Mouse (Mus musculus) megakaryocyte progenitor cell, adult 5-6 weeks (primary cell): ENCODE measurements around the gene Rap1gds1. TPM values are rescaled to one million over a fixed set of nuclear protein-coding genes. Genes with fewer than 3 reads are reported as not detected.

ENCODE experiments used
- ATAC-seq: replicated peaks from 2 replicates; pipeline ENCODE4 v1.8.0; 2016; ENCODE audit warnings: mild to moderate bottlenecking, moderate TSS enrichment, inconsistent platforms; ENCODE audit not compliant: poor library complexity
- total RNA-seq, 2 experiments: library from RNA; stranded (forward) in 1 of 2; stranded (reverse) in 1 of 2; fragments of 157-497, 149-512 nt in 1 of 2; fragments of 200-1000 nt in 1 of 2; gene quantifications; 2 replicates each; pipeline versions ENCODE4 v1.2.3 to v1.2.4; 2015 to 2017

The Rap1gds1 gene
- total RNA-seq, 2 experiments from 2014 or later: 19.2 to 57.5 TPM

DNA sequence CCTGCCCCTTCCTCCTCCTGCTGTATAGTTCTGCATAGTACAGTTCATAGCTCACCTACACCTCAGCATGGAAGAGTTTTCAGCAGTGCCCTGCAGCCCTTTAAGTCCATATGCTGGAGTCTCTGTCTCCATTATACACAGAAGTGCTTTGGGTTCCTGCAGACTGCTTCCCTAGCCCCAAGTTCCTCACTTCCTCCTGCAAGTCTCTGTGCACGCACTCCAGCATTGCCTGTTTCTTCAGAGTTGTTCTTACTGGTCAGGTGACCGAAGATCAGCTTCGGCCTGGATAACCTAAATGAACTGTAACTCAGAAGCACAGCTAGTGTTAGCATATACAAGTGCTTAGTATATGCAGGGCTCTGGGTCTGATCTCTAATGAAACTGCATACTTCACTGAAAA is 12.9 kb downstream of the Rap1gds1 start:
- ATAC-seq: peak; percentile 93

DNA sequence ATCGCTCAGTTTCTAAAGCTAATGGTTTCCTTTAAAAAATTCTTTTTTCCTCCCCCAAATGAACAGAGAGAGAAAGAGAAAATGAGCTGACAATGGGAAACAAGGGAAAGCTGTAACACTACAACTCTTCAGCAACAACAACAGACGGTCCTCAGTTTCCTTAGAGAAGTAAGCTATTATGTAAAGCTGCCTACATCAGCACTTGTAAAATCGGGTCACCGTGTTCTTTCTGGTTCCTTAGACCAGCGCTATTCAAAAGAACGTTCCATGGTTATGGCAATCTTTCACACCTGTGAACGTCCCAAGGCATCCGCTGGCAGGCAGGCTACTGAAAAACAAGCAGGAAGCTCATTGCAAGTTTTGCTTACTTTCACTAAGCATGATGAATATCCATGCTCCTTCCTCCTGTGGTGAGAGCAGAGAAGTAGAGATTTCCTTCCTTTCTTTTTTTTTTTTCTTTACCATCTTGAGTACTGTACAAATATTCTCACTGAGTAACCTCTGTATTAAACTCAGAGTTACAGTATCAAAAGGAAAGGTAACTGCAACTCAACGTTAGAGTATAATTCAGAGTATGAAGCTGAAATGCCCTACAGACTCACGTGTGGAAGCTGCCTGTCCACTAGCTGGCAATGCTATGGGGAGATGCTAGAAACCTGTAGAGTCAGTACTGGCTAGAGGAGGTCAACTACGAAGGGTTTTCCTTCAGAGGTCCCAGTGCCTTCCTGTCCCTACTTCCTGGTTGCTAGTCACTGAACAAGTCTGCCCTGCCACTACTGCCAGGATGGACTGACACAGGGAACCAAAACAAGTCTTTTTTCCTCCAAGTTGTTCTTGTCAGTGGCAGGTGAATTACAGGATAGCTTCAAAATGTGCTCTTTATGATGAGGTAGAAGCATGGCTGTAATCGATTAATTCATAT is 26.0 kb downstream of the Rap1gds1 start:
- ATAC-seq: peak; percentile 20; the same call in 1 of the 2 replicates

GRCm38 (mm10) chr3:139042433-139042854 is 32.6 kb downstream of the Rap1gds1 start:
- ATAC-seq: peak; percentile 73

- ATAC-seq: peak; percentile 87
These were observed 33.1 kb downstream of the Rap1gds1 start for GRCm38 (mm10) chr3:139041921-139042320.

- ATAC-seq: no peak
These were observed 38.0 kb downstream of the Rap1gds1 start for GRCm38 (mm10) chr3:139037030-139037429.

- no peak for ATAC-seq
These were observed 41.8 kb downstream of the Rap1gds1 start for GRCm38 (mm10) chr3:139033179-139033578.

GRCm38 (mm10) chr3:139030644-139031227 is 44.3 kb downstream of the Rap1gds1 start:
- no peak for ATAC-seq

- peak; percentile 29; the same call in 1 of the 2 replicates for ATAC-seq
These were observed 49.9 kb downstream of the Rap1gds1 start for GRCm38 (mm10) chr3:139025077-139025476.

DNA sequence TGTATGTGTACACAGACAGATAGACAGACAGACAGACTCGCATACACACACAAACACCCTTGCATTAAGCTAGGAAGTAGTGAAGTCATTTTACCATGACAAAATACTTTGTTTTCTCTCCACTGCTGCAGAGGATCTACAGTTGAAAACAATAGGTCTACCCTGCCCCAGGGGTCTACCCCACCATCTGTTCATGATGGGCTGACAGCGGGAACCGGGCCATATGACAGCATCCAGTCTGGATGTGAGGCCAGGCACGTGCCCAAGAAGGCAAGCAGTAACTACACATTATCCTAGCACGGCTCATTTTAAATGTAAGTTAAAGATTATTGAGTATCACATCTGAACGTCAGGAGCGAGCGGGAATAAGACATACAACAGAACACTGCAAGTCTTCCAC is 51.4 kb downstream of the Rap1gds1 start:
- ATAC-seq: no peak

DNA sequence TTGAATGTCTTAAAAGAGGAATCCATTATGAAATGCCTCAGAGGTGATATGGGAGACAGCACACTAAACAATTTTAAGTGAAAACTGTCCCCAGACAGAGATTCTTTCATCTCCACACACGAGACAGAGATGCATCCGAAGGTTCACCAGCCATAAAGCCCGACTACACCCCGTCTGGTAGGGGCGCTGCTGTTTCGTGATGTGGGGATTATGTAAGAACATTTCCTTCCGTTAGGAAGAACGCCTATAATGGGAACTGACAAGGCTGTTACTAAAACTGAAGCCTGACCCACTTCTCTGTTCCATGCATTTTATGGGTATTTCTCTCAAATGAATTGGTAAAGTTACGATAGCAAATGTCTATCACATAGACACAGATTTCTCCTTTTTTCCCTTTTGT is 62.6 kb downstream of the Rap1gds1 start:
- peak; percentile 95 for ATAC-seq

- ATAC-seq: no peak
These were observed 69.3 kb downstream of the Rap1gds1 start for GRCm38 (mm10) chr3:139005669-139006068.

DNA sequence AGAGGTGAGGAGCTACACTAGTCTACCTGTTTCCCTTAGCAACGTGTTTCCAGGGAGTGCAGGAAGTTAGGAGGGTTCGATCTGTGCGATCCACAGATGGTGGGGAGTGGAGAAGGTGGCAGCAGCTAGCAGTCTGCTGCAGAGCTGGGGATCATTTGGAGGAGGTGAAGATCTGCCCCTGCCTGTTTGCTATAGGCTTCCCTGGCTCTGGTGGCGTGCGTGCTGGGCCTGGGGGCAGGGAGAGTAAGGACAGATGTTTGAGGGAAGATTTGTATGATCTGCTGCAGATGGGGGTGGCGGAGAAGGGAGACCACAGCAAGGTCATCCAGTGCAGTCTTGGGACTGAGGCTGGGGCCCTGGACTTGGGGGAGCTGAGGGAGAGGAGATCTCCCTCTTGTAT is 72.2 kb downstream of the Rap1gds1 start:
- ATAC-seq: no peak

DNA sequence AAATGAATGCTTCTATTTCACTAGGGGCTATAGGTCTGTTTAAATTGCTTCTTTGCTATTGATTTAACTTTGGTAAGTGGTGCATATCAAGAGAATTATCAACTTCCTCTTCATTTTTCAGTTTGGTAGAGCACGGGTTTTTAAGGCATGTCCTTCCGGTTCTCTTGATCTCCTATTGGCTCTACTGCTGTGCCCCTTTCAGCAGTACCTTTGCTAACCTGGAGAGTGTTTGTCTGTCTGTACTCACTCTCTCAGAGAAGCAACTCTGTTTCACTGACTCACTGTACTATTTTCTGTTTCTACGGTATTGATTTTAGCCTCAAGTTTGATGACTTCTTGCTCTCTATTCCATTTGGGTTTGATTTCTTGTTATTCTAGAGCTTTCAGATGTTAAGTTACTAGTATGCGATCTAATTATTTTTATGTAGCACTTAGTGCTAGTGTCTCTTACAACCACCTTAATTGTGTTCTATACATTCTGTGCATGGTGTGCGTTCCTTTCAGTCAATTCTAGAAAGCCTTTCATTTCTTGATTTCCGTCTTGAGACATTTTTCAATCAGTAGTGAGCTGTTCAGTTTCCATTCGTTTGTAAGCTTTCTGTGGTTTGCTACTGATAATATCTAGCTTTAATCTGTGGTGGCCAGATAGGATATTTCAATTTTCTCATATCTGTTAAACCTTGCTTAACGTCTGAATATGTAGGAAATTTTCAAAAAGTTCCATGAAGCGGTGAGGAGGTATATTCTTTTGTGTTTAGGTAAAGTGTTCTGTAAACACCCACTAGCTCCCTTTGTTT is 74.7 kb downstream of the Rap1gds1 start:
- ATAC-seq: no peak

DNA sequence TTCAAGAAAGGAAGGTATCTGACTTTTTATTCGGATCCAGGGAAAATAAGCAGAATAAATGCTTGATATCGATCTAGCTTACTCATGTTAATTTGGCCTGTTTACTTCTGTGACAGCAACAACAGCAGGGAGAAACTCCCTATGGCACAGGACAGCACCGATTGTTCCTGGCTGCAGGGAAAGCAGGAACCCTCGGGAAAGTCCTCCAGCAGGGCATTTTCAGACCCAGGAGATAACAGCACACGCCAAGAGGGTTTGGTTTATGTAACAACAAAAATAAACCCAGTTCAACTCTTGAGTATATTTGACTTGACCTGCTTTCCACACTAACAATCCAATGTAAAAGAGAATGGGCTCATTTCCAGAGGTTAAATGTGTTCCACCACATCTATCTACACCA is 81.5 kb downstream of the Rap1gds1 start:
- ATAC-seq: no peak

DNA sequence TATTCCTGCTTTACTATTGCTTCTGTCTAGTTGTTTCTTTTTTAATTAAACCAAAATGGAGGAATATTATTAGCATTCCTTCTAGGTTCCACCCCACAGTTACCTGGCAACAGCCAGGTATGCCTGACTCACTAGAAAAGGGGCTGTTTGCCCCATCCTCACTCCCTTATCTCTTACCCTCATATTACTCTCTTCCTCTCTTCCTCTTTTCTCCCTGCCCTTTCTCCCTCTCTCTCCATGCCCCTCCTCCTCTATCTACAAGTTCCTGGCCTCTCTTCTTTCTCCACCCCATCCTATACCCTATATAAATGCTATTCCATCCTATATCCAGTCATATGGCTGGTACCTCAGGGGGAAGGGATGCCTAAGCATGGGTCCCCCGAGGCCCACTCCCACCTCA is 83.6 kb downstream of the Rap1gds1 start:
- ATAC-seq: no peak

GRCm38 (mm10) chr3:138989141-138989540 is 85.9 kb downstream of the Rap1gds1 start:
- ATAC-seq: peak; percentile 69

DNA sequence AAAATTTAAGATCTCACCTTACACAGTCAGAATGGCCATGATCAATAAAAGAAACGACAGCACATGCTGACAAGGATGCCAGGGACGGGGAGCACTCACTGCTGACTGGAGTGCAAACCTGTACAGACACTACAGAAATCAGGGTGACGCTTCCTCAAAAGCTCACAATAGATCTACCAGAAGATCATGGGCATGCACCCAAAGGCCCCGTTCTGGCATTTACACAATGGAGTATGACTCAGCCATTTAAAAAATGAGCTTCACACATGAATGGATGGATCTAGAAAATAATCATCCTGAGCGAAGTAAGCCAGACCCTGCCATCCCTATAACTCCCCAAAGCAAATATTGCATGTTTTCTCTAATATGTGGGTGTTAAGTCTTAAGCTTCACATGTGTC is 87.0 kb downstream of the Rap1gds1 start:
- ATAC-seq: peak; percentile 42

- ATAC-seq: 0 out of 2 replicates have a peak, but pooled peaks have one; percentile 23
These were observed 92.8 kb downstream of the Rap1gds1 start for GRCm38 (mm10) chr3:138982249-138982648.

DNA sequence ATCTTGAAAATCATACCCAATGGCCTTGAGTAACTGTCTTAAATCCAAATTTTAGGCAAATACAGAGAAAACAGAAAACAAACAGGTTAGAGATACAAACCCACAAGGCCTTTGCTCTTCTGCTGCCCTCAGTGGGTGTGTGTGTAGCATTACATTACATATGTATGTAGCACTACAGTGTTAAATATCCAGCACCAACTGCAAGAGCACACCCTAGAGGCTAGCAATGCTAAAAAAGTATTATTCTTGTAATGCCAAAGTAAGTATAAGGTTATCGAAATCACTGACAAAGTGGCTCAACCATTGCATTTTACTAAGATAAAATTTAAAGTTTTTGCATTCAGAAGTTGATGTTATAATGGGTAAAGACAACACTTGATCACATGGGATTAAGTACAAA is 97.6 kb downstream of the Rap1gds1 start:
- ATAC-seq: no peak

- no peak for ATAC-seq
These were observed 107.4 kb downstream of the Rap1gds1 start for GRCm38 (mm10) chr3:138967627-138968026.

GRCm38 (mm10) chr3:138958527-138958926 is 116.5 kb downstream of the Rap1gds1 start:
- ATAC-seq: peak; percentile 66
